Mouse (Mus musculus) embryonic facial prominence, embryonic 14.5 days (tissue): ENCODE measurements at regions not wholly inside any gene's neighbourhood (a gene's known extent, or its start where the extent isn't known, plus 50 kb on each side); places are given as distances from the start of the nearest gene placed in this dataset.

ENCODE experiments used
- ATAC-seq: fragments of 200-750 bp; cut with Nextera tagmentation; 2 replicates; pipeline ENCODE4 v1.8.0; 2017; ENCODE audit warnings: low read depth, moderate number of reproducible peaks, moderate TSS enrichment
- DNase-seq: peaks from one replicate; pipeline ENCODE4 v3.0.0-alpha.2; 2015; ENCODE audit warnings: low spot score
- H3K27ac ChIP-seq: fragments of 300-500 bp; sonication (generic); replicated peaks from 2 replicates; pipeline ENCODE4 v1.5.1; 2014; ENCODE audit warnings: low read depth, mild to moderate bottlenecking, low read length, moderate library complexity
- H3K27me3 ChIP-seq: fragments of 300-500 bp; sonication (generic); replicated peaks from 2 replicates; pipeline ENCODE4 v1.6.1; 2014; ENCODE audit warnings: low read length; ENCODE audit not compliant: control insufficient read depth, insufficient read depth
- H3K36me3 ChIP-seq: fragments of 300-500 bp; sonication (generic); 2 replicates; pipeline ENCODE4 v1.6.1; 2014; ENCODE audit warnings: low read length, mixed read lengths; ENCODE audit not compliant: control insufficient read depth, insufficient read depth
- H3K4me1 ChIP-seq: fragments of 300-500 bp; sonication (generic); 2 replicates; pipeline ENCODE4 v1.6.1; 2014; ENCODE audit warnings: antibody characterized with exemption, low read length; ENCODE audit not compliant: control insufficient read depth, insufficient read depth
- H3K4me2 ChIP-seq: fragments of 300-500 bp; sonication (generic); 2 replicates; pipeline ENCODE4 v1.6.1; 2014; ENCODE audit warnings: low read depth, mild to moderate bottlenecking, low read length, moderate library complexity, mixed read lengths
- H3K4me3 ChIP-seq: fragments of 300-500 bp; sonication (generic); 2 replicates; pipeline ENCODE4 v1.5.1; 2014; ENCODE audit warnings: low read depth, mild to moderate bottlenecking, low read length
- H3K9ac ChIP-seq: fragments of 300-500 bp; sonication (generic); 2 replicates; pipeline ENCODE4 v1.6.1; 2014; ENCODE audit warnings: low read depth, mild to moderate bottlenecking, low read length, moderate library complexity, mixed read lengths
- H3K9me3 ChIP-seq: fragments of 300-500 bp; sonication (generic); 2 replicates; pipeline ENCODE4 v1.6.1; 2016; ENCODE audit warnings: low read length; ENCODE audit not compliant: control insufficient read depth
- WGBS: fragments of 180-500 bp; shearing (Covaris S2); extraction: QIAGEN DNeasy Blood & Tissue Kit; methylation state at CpG from one replicate; pipeline ENCODE4 v1.1.7; 2014; 5-methylcytosine and 5-hydroxymethylcytosine counted together

GRCm38 (mm10) chr6:31310660-31311059 is 87.9 kb upstream of the Mkln1 start:
- Histone ChIP-seq H3K4me1 (no peaks in the 10 kb centered on the region), H3K9me3 (no peaks in the 10 kb centered on the region), H3K9ac (no peak overlapping the region), H3K4me2 (no peak overlapping the region), H3K27me3 (no peaks in the 10 kb centered on the region), H3K36me3 (no peaks in the 10 kb centered on the region), H3K4me3 (no peak overlapping the region), H3K27ac (no peak overlapping the region)
- no peak for DNase-seq
- no peak for ATAC-seq
- 82% methylated on average over 5 of the region's 5 CpGs for WGBS

GRCm38 (mm10) chr6:31313869-31314470 is 84.6 kb upstream of the Mkln1 start:
- H3K4me2 ChIP-seq = no peak overlapping the region
- DNase-seq (peak; percentile 16), ATAC-seq (no peak)
- no peak overlapping the region for H3K27ac ChIP-seq
- peaks cover 14% of the 10 kb centered on the region for H3K4me1 ChIP-seq
- no peak overlapping the region for H3K9ac ChIP-seq
- H3K27me3 ChIP-seq = no peaks in the 10 kb centered on the region
- no peaks in the 10 kb centered on the region for H3K9me3 ChIP-seq
- WGBS = 50% methylated on average over 5 of the region's 5 CpGs
- H3K36me3 ChIP-seq = no peaks in the 10 kb centered on the region
- H3K4me3 ChIP-seq = no peak overlapping the region

- Histone ChIP-seq H3K36me3 (no peaks in the 10 kb centered on the region), H3K4me2 (peak overlapping the region; percentile 39), H3K27me3 (no peaks in the 10 kb centered on the region), H3K4me3 (peak overlapping the region; percentile 16), H3K9ac (no peak overlapping the region), H3K9me3 (no peaks in the 10 kb centered on the region), H3K27ac (no peak overlapping the region), H3K4me1 (peaks cover 19% of the 10 kb centered on the region)
- DNase-seq = peak; percentile 45
- peak; percentile 50; the same call in 1 of the 2 replicates for ATAC-seq
- 9% methylated on average over 11 of the region's 12 CpGs for WGBS
These were observed 80.8 kb upstream of the Mkln1 start for GRCm38 (mm10) chr6:31317741-31318225.

GRCm38 (mm10) chr6:31318506-31318905 is 80.0 kb upstream of the Mkln1 start:
- H3K9me3 ChIP-seq = no peaks in the 10 kb centered on the region
- ATAC-seq (peak; percentile 55; the same call in 1 of the 2 replicates), DNase-seq (peak; percentile 50)
- H3K4me3 ChIP-seq = peak overlapping the region; percentile 14; the same call in 1 of the 2 replicates
- 3% methylated on average over 11 of the region's 11 CpGs for WGBS
- H3K9ac ChIP-seq = no peak overlapping the region
- no peaks in the 10 kb centered on the region for H3K27me3 ChIP-seq
- H3K27ac ChIP-seq = no peak overlapping the region
- H3K4me1 ChIP-seq = peaks cover 19% of the 10 kb centered on the region
- H3K36me3 ChIP-seq = no peaks in the 10 kb centered on the region
- peak overlapping the region; percentile 39 for H3K4me2 ChIP-seq

- H3K9me3 ChIP-seq = no peaks in the 10 kb centered on the region
- WGBS = 79% methylated on average over 2 of the region's 2 CpGs
- H3K9ac ChIP-seq = no peak overlapping the region
- H3K4me3 ChIP-seq = no peak overlapping the region
- H3K4me2 ChIP-seq = no peak overlapping the region
- H3K36me3 ChIP-seq = no peaks in the 10 kb centered on the region
- DNase-seq (no peak), ATAC-seq (no peak)
- no peak overlapping the region for H3K27ac ChIP-seq
- H3K27me3 ChIP-seq = no peaks in the 10 kb centered on the region
- H3K4me1 ChIP-seq = peaks cover 19% of the 10 kb centered on the region
These were observed 79.1 kb upstream of the Mkln1 start for GRCm38 (mm10) chr6:31319431-31319830.

- ATAC-seq (no peak), DNase-seq (no peak)
- WGBS = 72% methylated on average over 3 of the region's 3 CpGs
- Histone ChIP-seq H3K4me3 (no peak overlapping the region), H3K4me1 (peaks cover 19% of the 10 kb centered on the region), H3K4me2 (no peak overlapping the region), H3K27me3 (no peaks in the 10 kb centered on the region), H3K9me3 (no peaks in the 10 kb centered on the region), H3K27ac (no peak overlapping the region), H3K9ac (no peak overlapping the region), H3K36me3 (no peaks in the 10 kb centered on the region)
These were observed 78.2 kb upstream of the Mkln1 start for GRCm38 (mm10) chr6:31320141-31320830.

- 73% methylated on average over 7 of the region's 7 CpGs for WGBS
- Histone ChIP-seq H3K9ac (no peak overlapping the region), H3K4me2 (no peak overlapping the region), H3K27ac (no peak overlapping the region), H3K9me3 (no peaks in the 10 kb centered on the region), H3K4me3 (no peak overlapping the region), H3K4me1 (peaks cover 19% of the 10 kb centered on the region), H3K36me3 (no peaks in the 10 kb centered on the region), H3K27me3 (no peaks in the 10 kb centered on the region)
- DNase-seq = no peak
- no peak for ATAC-seq
These were observed 77.3 kb upstream of the Mkln1 start for GRCm38 (mm10) chr6:31321066-31321846.

GRCm38 (mm10) chr6:31321902-31322301 is 76.6 kb upstream of the Mkln1 start:
- 48% methylated on average over 10 of the region's 10 CpGs for WGBS
- no peak overlapping the region for H3K4me3 ChIP-seq
- H3K36me3 ChIP-seq = no peaks in the 10 kb centered on the region
- H3K4me2 ChIP-seq = no peak overlapping the region
- no peaks in the 10 kb centered on the region for H3K27me3 ChIP-seq
- no peak overlapping the region for H3K9ac ChIP-seq
- no peak for ATAC-seq
- H3K27ac ChIP-seq = no peak overlapping the region
- no peaks in the 10 kb centered on the region for H3K9me3 ChIP-seq
- DNase-seq = peak; percentile 29
- peaks cover 19% of the 10 kb centered on the region for H3K4me1 ChIP-seq
